Mouse (Mus musculus) ES-E14 (cell line): ENCODE measurements around the gene Akr1b3. TPM values are rescaled to one million over a fixed set of nuclear protein-coding genes. Genes with fewer than 3 reads are reported as not detected.
A peak's percentile ranks its signal among the peaks of the same experiment; 100 is the strongest.
"Not testable (repeated sequence)": the region's sequence is repeated elsewhere in the genome, so short reads cannot be mapped to it uniquely, and the experiment has no call there.

Experiments used
- DNase-seq: peaks from one replicate; pipeline ENCODE4 v3.0.0-alpha.2; 2013; ENCODE audit warnings: low read depth, low spot score
- H3K27ac ChIP-seq: 2 replicates; pipeline ENCODE4 v1.5.1; 2012; ENCODE audit warnings: low read depth, mild to moderate bottlenecking, low read length, moderate library complexity, mixed read lengths; ENCODE audit not compliant: poor library complexity, insufficient read depth, severe bottlenecking
- H3K36me3 ChIP-seq: 2 replicates; pipeline ENCODE4 v1.6.1; 2012; ENCODE audit warnings: mild to moderate bottlenecking, low read length, moderate library complexity, mixed read lengths; ENCODE audit not compliant: control insufficient read depth, poor library complexity, insufficient read depth, severe bottlenecking
- H3K4me1 ChIP-seq, 2 experiments: fragments of 150-350 bp in 1 of 2; sonication (generic) in 1 of 2; 2 replicates each; pipeline ENCODE4 v1.6.1; 2012; ENCODE audit warnings: low read length in 2 of 2, mild to moderate bottlenecking in 1 of 2, mixed read lengths in 1 of 2; ENCODE audit not compliant: control insufficient read depth in 2 of 2, insufficient read depth in 2 of 2, poor library complexity in 1 of 2
- H3K4me3 ChIP-seq, 2 experiments: fragments of 150-350 bp in 1 of 2; sonication (generic) in 1 of 2; 2 replicates each; pipeline ENCODE4 v1.5.1; 2012; ENCODE audit warnings: low read length in 2 of 2, low read depth in 1 of 2, mild to moderate bottlenecking in 1 of 2, mixed read lengths in 1 of 2; ENCODE audit not compliant: insufficient read depth in 1 of 2, poor library complexity in 1 of 2, severe bottlenecking in 1 of 2
- H3K9ac ChIP-seq: 2 replicates; pipeline ENCODE4 v1.6.1; 2012; ENCODE audit warnings: low read depth, mild to moderate bottlenecking, low read length, mixed read lengths; ENCODE audit not compliant: poor library complexity, insufficient read depth, severe bottlenecking
- H3K9me3 ChIP-seq: fragments of 150-350 bp; sonication (generic); 2 replicates; pipeline ENCODE4 v1.6.1; 2012; ENCODE audit warnings: low read depth, mild to moderate bottlenecking, low read length; ENCODE audit not compliant: control insufficient read depth, insufficient read depth
- CHD2 ChIP-seq: IDR thresholded peaks from 2 replicates; pipeline ENCODE4 v1.6.1; 2014; ENCODE audit warnings: mild to moderate bottlenecking, low read depth, low read length, inconsistent platforms
- HCFC1 ChIP-seq: IDR thresholded peaks from 2 replicates; pipeline ENCODE4 v1.6.1; 2012; ENCODE audit warnings: low read length, inconsistent platforms, borderline replicate concordance; ENCODE audit not compliant: insufficient read depth
- MAFK ChIP-seq: IDR thresholded peaks from 2 replicates; pipeline ENCODE4 v1.6.1; 2014; ENCODE audit warnings: mild to moderate bottlenecking, low read depth, low read length, inconsistent platforms; ENCODE audit not compliant: insufficient read depth
- ZC3H11A ChIP-seq: IDR thresholded peaks from 2 replicates; pipeline ENCODE4 v1.6.1; 2012; ENCODE audit warnings: low read depth, mild to moderate bottlenecking, inconsistent platforms, low read length, borderline replicate concordance
- ZNF384 ChIP-seq: IDR thresholded peaks from 2 replicates; pipeline ENCODE4 v1.6.1; 2012; ENCODE audit warnings: low read depth, low read length, inconsistent platforms
- in situ Hi-C, 2 experiments: fragments of 600-800 bp; cut with MboI; formaldehyde crosslinking; loops; one replicate each; pipeline ENCODE4 v1.15.1; 2025; ENCODE audit warnings: low sequenced_read_pairs in 2 of 2, inconsistent platforms in 1 of 2; ENCODE audit not compliant: unreplicated experiment in 2 of 2
- total RNA-seq: library from RNA; depleted of rRNA; stranded (reverse); fragments of 300-350 nt; gene quantifications from 2 replicates; pipeline ENCODE4 v1.2.3, GENCODE M21; 2012

The Akr1b3 gene
- total RNA-seq, 1 experiment = 431 TPM

DNA sequence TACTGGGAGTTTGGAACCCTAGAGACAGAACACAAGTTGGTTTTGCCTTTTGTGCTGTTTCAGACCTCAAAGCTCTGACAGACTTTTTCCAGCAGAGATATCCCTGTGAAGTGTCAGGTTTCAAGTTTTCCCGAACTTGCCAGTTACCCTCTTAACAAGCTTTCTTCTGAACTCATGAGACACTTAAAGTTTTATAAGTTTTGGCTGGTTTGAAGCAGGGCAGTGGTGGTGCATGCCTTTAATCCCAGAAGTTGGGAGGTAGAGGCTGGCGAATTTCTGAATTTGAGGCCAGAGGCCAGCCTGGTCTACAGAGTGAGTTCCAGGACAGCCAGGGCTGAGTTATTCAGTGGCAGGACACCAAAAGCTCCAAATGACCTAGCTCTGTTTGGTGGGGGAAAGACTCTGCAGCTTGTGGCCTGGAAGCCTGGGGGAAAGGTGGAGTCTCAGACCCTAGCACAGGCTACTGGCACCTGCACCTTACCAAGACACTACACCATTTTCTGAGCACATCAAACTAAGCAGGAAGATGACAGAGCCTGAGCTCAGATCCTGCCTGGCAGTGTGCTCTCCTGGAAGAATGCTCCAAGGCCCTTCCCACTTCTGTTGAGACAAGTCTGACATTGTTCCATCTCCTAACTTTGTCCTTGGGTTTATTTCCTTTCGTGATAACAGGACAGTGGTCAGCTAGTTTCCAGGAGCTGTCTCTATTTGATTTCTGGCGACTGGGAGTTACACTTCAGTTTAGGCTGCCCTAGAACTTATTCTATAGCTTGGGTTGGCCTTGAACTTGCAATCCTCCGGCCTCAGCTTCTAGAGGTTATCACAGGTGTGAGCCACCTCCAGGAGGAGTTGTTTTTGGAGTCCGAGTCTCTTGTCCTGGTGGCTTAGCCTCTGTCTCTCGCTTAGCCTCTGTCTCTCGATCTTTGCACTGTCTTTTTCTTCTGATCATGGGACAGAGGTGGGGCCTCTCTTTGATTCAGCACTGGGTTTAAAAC is 37.4 kb upstream of the Akr1b3 start:
- Histone ChIP-seq H3K9me3 (no peaks in the 10 kb centered on the region), H3K9ac (no peak overlapping the region), H3K36me3 (no peaks in the 10 kb centered on the region), H3K4me1 (peaks cover 0 to 8% of the 10 kb centered on the region in 2 experiments; a peak in 2 of 4 replicates), H3K4me3 (no peak overlapping the region), H3K27ac (no peak overlapping the region)
- DNase-seq = no peak
- in situ Hi-C loops = no loop called here
- TF ChIP-seq HCFC1 (no peak), CHD2 (no peak)

GRCm38 (mm10) chr6:34353658-34354353 is 36.5 kb upstream of the Akr1b3 start, which contains the start of gene Akr1b8:
TSS of gene Akr1b8 (plus strand) at chr6:34354119.
- H3K9ac ChIP-seq = no peak within 1 kb of the TSS
- H3K9me3 ChIP-seq = no peaks in the 10 kb centered on the region
- H3K36me3 ChIP-seq = no peaks in the 10 kb centered on the region
- no peak within 1 kb of the TSS for H3K27ac ChIP-seq
- TF ChIP-seq CHD2 = no peak
- no peak for TF ChIP-seq ZNF384
- no peak for TF ChIP-seq ZC3H11A
- TF ChIP-seq HCFC1 = no peak
- no peak for TF ChIP-seq MAFK
- peak within 1 kb of the TSS in 1 of 2 experiments; percentile 45; a peak in 1 of 4 replicates for H3K4me3 ChIP-seq
- H3K4me1 ChIP-seq = peaks cover 0 to 8% of the 10 kb centered on the region in 2 experiments; a peak in 2 of 4 replicates
- in situ Hi-C loops = no loop called here
- DNase-seq = no peak

DNA sequence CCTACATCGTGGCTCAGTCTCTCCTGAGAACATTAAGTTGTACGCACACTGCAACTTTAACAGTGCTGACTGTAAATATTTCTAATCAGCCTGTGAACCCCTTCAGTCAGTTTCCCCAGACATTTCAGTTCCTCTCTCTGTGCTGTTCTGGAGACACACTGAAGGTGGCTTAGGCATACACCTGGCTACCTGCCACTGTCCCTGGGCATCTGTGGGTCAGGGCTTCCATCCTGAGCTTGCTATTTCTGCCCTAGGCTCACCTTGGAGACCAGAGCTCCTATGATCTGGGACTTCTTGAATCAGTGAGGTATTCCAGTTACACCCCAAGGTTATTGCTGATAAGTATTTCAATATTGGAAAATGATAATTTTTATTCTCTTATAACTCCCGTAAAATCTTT is 35.1 kb upstream of the Akr1b3 start:
- Histone ChIP-seq H3K36me3 (no peaks in the 10 kb centered on the region), H3K4me1 (peaks cover 0 to 8% of the 10 kb centered on the region in 2 experiments; a peak in 2 of 4 replicates), H3K27ac (no peak overlapping the region), H3K9ac (no peak overlapping the region), H3K9me3 (no peaks in the 10 kb centered on the region), H3K4me3 (no peak overlapping the region)
- no peak for TF ChIP-seq ZC3H11A
- TF ChIP-seq CHD2 = no peak
- no peak for TF ChIP-seq MAFK
- no peak for TF ChIP-seq HCFC1
- no peak for TF ChIP-seq ZNF384
- DNase-seq = no peak
- in situ Hi-C loops = no loop called here

DNA sequence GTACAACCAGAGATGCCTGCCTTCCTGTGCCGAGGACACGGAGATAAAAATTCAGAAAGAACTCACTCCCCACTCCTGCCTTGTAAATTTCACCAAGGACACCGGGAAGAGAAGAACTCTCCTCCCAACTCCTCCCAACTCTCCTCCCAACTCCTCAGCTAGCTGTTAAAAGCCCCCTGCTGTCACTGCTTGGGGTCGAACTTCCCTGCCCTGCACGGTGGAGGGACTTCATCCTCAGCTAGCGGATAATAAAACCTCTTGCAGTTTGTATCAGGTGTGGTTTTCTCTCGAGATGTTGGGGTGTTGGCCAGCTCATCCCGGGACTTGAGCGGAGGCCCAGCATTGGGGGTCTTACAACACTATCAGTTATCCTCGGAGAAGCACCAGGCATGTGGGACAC is 34.2 kb upstream of the Akr1b3 start:
- H3K36me3 ChIP-seq, H3K4me1 ChIP-seq, DNase-seq, H3K9me3 ChIP-seq, in situ Hi-C loops, H3K9ac ChIP-seq, H3K4me3 ChIP-seq, H3K27ac ChIP-seq: not testable (repeated sequence)
